Mouse (Mus musculus) ES-Bruce4 (cell line): ENCODE data around the gene Pcbp2.

Source experiments
- CTCF ChIP-seq: IDR thresholded peaks from one replicate; pipeline ENCODE4 v1.8.1; 2011; ENCODE audit warnings: low read depth, low read length
- POLR2A ChIP-seq: IDR thresholded peaks from one replicate; pipeline ENCODE4 v1.8.1; 2011; ENCODE audit warnings: low read length; ENCODE audit not compliant: insufficient read depth

- TF ChIP-seq CTCF (no peak), POLR2A (no peak)
Measured at GRCm38 (mm10) chr15:102512010-102512409, 41.7 kb downstream of the Pcbp2 start.
